Mouse (Mus musculus): ENCODE measurements around the gene Thoc5.

Thoc5 gene

GRCm38 (mm10) chr11:4974376-4975122, 79.4 kb downstream of the Thoc5 start:
- DNase-seq (ENCODE audit: low spot score in 2 of 2): no peak

DNA sequence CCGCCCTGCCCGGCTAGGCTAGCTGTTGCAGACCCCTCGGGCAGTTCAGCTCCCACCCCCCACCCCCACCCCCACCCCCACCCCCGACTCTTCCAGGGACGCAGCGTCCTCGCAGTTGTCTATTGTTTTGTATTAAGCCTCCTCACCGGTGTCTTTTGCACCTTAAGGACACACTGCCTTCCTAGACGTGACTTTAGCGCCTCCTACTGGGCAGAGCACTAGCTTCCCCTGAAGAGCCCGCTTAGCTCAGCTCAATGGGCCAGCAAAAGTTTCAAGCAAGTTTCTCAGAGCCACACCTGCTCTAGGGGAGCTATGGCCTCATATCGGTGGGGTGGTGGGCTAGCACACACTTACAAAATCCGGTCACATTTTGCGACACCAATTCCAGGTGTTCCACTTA, 80.5 kb downstream of the Thoc5 start:
- peak; percentile 29 to 40 for DNase-seq (ENCODE audit: low spot score in 2 of 2)

Data from frontal cortex, postnatal 25 days (tissue).